Mouse (Mus musculus) neural tube, embryonic 11.5 days (tissue): ENCODE results near the gene Car12. TPM values are rescaled to one million over a fixed set of nuclear protein-coding genes. Genes with fewer than 3 reads are reported as not detected.

ENCODE experiments used
- ATAC-seq: fragments of 200-750 bp; cut with Nextera tagmentation; 2 replicates; pipeline ENCODE4 v1.8.0; 2017; ENCODE audit warnings: moderate number of reproducible peaks, mild to moderate bottlenecking, moderate TSS enrichment, moderate library complexity; ENCODE audit not compliant: insufficient read depth, low FRiP score, low TSS enrichment
- DNase-seq: peaks from one replicate; pipeline ENCODE4 v3.0.0-alpha.2; 2015; ENCODE audit warnings: low spot score
- H3K27ac ChIP-seq: fragments of 300-500 bp; sonication (generic); 2 replicates; pipeline ENCODE4 v1.5.1; 2014; ENCODE audit warnings: low read depth, mild to moderate bottlenecking, low read length
- H3K27me3 ChIP-seq: fragments of 300-500 bp; sonication (generic); 2 replicates; pipeline ENCODE4 v1.6.1; 2014; ENCODE audit warnings: mild to moderate bottlenecking, low read length, mixed read lengths; ENCODE audit not compliant: control insufficient read depth, insufficient read depth
- H3K36me3 ChIP-seq: fragments of 300-500 bp; sonication (generic); 2 replicates; pipeline ENCODE4 v1.6.1; 2014; ENCODE audit warnings: mild to moderate bottlenecking, low read length, moderate library complexity, mixed read lengths; ENCODE audit not compliant: control insufficient read depth, insufficient read depth
- H3K4me1 ChIP-seq: fragments of 300-500 bp; sonication (generic); 2 replicates; pipeline ENCODE4 v1.6.1; 2014; ENCODE audit warnings: low read length, mixed read lengths; ENCODE audit not compliant: control insufficient read depth, insufficient read depth
- H3K4me2 ChIP-seq: fragments of 300-500 bp; sonication (generic); 2 replicates; pipeline ENCODE4 v1.6.1; 2014; ENCODE audit warnings: low read depth, mild to moderate bottlenecking, moderate library complexity
- H3K4me3 ChIP-seq: fragments of 300-500 bp; sonication (generic); 2 replicates; pipeline ENCODE4 v1.5.1; 2014; ENCODE audit warnings: low read depth, low read length
- H3K9ac ChIP-seq: fragments of 300-500 bp; sonication (generic); 2 replicates; pipeline ENCODE4 v1.6.1; 2014; ENCODE audit warnings: mild to moderate bottlenecking, low read length
- H3K9me3 ChIP-seq: fragments of 300-500 bp; sonication (generic); 2 replicates; pipeline ENCODE4 v1.6.1; 2016; ENCODE audit warnings: low read length; ENCODE audit not compliant: control insufficient read depth
- WGBS: fragments of 180-500 bp; shearing (Covaris S2); extraction: QIAGEN DNeasy Blood & Tissue Kit; methylation state at CpG from one replicate; pipeline ENCODE4 v1.1.7; 2014; 5-methylcytosine and 5-hydroxymethylcytosine counted together
- polyA plus RNA-seq: library from polyadenylated mRNA; unstranded; fragments of >200 nt; fragmentation: Nextera tagmentation; extraction: Ambion mirVana; gene quantifications from 2 replicates; pipeline ENCODE4 v1.2.1, GENCODE M21; 2014

Gene Car12
- polyA plus RNA-seq, 1 experiment from 2014 or later, result 0.17 TPM

GRCm38 (mm10) chr9:66722187-66722868, 8.8 kb downstream of the Car12 start:
- Histone ChIP-seq H3K4me1 (no peaks in the 10 kb centered on the region; the same call in 1 of the 2 replicates), H3K27ac (no peak overlapping the region), H3K4me2 (no peak overlapping the region), H3K36me3 (no peaks in the 10 kb centered on the region), H3K9me3 (no peaks in the 10 kb centered on the region), H3K9ac (no peak overlapping the region), H3K4me3 (no peak overlapping the region), H3K27me3 (no peaks in the 10 kb centered on the region)
- no peak for ATAC-seq
- DNase-seq, result no peak
- WGBS, result 89% methylated on average over 5 of the region's 5 CpGs

- 71% methylated on average over 5 of the region's 5 CpGs for WGBS
- Histone ChIP-seq H3K27me3 (no peaks in the 10 kb centered on the region), H3K4me1 (no peaks in the 10 kb centered on the region; the same call in 1 of the 2 replicates), H3K4me3 (no peak overlapping the region), H3K4me2 (no peak overlapping the region), H3K27ac (no peak overlapping the region), H3K9ac (no peak overlapping the region), H3K36me3 (no peaks in the 10 kb centered on the region), H3K9me3 (no peaks in the 10 kb centered on the region)
- DNase-seq, result no peak
- ATAC-seq, result no peak
Measured at GRCm38 (mm10) chr9:66722869-66723272, 9.4 kb downstream of the Car12 start.

GRCm38 (mm10) chr9:66725591-66725990, 12.1 kb downstream of the Car12 start:
- ATAC-seq (no peak), DNase-seq (no peak)
- 79% methylated on average over 3 of the region's 3 CpGs for whole genome bisulfite sequencing
- H3K4me1 ChIP-seq, result no peaks in the 10 kb centered on the region; the same call in 1 of the 2 replicates
- H3K27me3 ChIP-seq, result no peaks in the 10 kb centered on the region
- H3K9ac ChIP-seq, result no peak overlapping the region
- H3K4me2 ChIP-seq, result no peak overlapping the region
- no peaks in the 10 kb centered on the region for H3K9me3 ChIP-seq
- no peak overlapping the region for H3K27ac ChIP-seq
- H3K36me3 ChIP-seq, result no peaks in the 10 kb centered on the region
- no peak overlapping the region for H3K4me3 ChIP-seq

GRCm38 (mm10) chr9:66727333-66727732, 13.8 kb downstream of the Car12 start:
- ATAC-seq, result no peak
- H3K27ac ChIP-seq, result no peak overlapping the region
- WGBS, result 70% methylated on average over 7 of the region's 7 CpGs

GRCm38 (mm10) chr9:66730556-66730955, 17.1 kb downstream of the Car12 start:
- no peak overlapping the region for H3K4me3 ChIP-seq
- no peak overlapping the region for H3K4me2 ChIP-seq
- no peaks in the 10 kb centered on the region for H3K9me3 ChIP-seq
- WGBS, result 75% methylated on average over 3 of the region's 3 CpGs
- H3K27me3 ChIP-seq, result no peaks in the 10 kb centered on the region
- no peaks in the 10 kb centered on the region for H3K36me3 ChIP-seq
- H3K27ac ChIP-seq, result no peak overlapping the region
- ATAC-seq (no peak), DNase-seq (no peak)
- no peak overlapping the region for H3K9ac ChIP-seq
- H3K4me1 ChIP-seq, result no peaks in the 10 kb centered on the region

More at GRCm38 (mm10) chr9:66727333-66727732, 13.8 kb downstream of the Car12 start:
- Histone ChIP-seq H3K4me3 (no peak overlapping the region), H3K9me3 (no peaks in the 10 kb centered on the region), H3K9ac (no peak overlapping the region), H3K4me2 (no peak overlapping the region), H3K4me1 (no peaks in the 10 kb centered on the region; the same call in 1 of the 2 replicates), H3K36me3 (no peaks in the 10 kb centered on the region), H3K27me3 (no peaks in the 10 kb centered on the region)
- DNase-seq, result no peak

GRCm38 (mm10) chr9:66731284-66731683, 17.8 kb downstream of the Car12 start:
- Histone ChIP-seq H3K27me3 (no peaks in the 10 kb centered on the region), H3K9me3 (no peaks in the 10 kb centered on the region), H3K4me1 (no peaks in the 10 kb centered on the region), H3K4me2 (no peak overlapping the region), H3K27ac (no peak overlapping the region), H3K9ac (no peak overlapping the region), H3K4me3 (no peak overlapping the region), H3K36me3 (no peaks in the 10 kb centered on the region)
- WGBS, result 87% methylated on average over 7 of the region's 7 CpGs
- DNase-seq, result no peak
- no peak for ATAC-seq

GRCm38 (mm10) chr9:66732791-66733691, 19.6 kb downstream of the Car12 start:
- WGBS, result 47% methylated on average over 15 of the region's 15 CpGs
- Histone ChIP-seq H3K36me3 (no peaks in the 10 kb centered on the region), H3K4me1 (no peaks in the 10 kb centered on the region), H3K9me3 (no peaks in the 10 kb centered on the region), H3K4me3 (no peak overlapping the region), H3K9ac (no peak overlapping the region), H3K4me2 (no peak overlapping the region), H3K27ac (no peak overlapping the region), H3K27me3 (no peaks in the 10 kb centered on the region)
- ATAC-seq, result no peak
- DNase-seq, result no peak

- Histone ChIP-seq H3K4me3 (no peak overlapping the region), H3K9me3 (no peaks in the 10 kb centered on the region), H3K27me3 (no peaks in the 10 kb centered on the region), H3K4me1 (no peaks in the 10 kb centered on the region), H3K9ac (no peak overlapping the region), H3K36me3 (no peaks in the 10 kb centered on the region), H3K4me2 (no peak overlapping the region), H3K27ac (no peak overlapping the region)
- DNase-seq (no peak), ATAC-seq (no peak)
- 92% methylated on average over 6 of the region's 6 CpGs for WGBS
Measured at GRCm38 (mm10) chr9:66734568-66734967, 21.1 kb downstream of the Car12 start.
